Mouse (Mus musculus): ENCODE data around the gene Thyn1. TPM values are rescaled to one million over a fixed set of nuclear protein-coding genes. Genes with fewer than 3 reads are reported as not detected.

Thyn1 gene
- polyA plus RNA-seq, 1 experiment from 2014 or later: 136 TPM

DNA sequence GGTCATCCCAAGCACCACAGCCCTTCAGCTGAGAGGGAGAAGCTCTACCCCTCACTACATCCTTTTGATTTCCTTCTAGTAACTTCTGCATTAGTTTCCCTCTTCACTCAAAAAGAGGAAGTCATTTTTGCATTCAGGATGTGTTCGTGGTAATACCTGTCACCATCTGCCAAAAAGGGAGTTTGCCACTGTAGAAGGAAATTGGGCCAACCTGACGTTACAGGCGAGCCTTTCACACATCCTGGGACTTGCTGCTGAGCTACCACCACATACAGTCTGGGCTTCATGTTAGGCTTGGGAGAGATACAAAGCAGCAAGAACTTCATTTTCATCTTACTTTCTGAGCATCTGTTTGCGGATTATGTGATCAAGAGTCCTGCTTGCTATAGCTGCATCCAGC, 24.2 kb downstream of the Thyn1 start:
- ATAC-seq (ENCODE audit: low read depth): no peak
- H3K9me3 ChIP-seq (ENCODE audit: control insufficient read depth, low read length): no peaks in the 10 kb centered on the region
- no peaks in the 10 kb centered on the region for H3K27me3 ChIP-seq (ENCODE audit: control insufficient read depth, insufficient read depth, low read length)
- no peak overlapping the region for H3K4me3 ChIP-seq (ENCODE audit: low read depth, low read length)
- 94% methylated on average over 4 of the region's 4 CpGs for WGBS
- H3K27ac ChIP-seq (ENCODE audit: low read depth, low read length): no peak overlapping the region
- no peak overlapping the region for H3K9ac ChIP-seq (replicated peaks; ENCODE audit: low read depth, low read length)
- no peak overlapping the region for H3K4me2 ChIP-seq (ENCODE audit: low read depth, low read length)
- peaks cover 25% of the 10 kb centered on the region for H3K4me1 ChIP-seq (ENCODE audit: control insufficient read depth, insufficient read depth, low read length)
- 0 out of 2 replicates have a peak, but pooled peaks cover 3% of the 10 kb centered on the region for H3K36me3 ChIP-seq (ENCODE audit: control insufficient read depth, insufficient read depth, low read length)

DNA sequence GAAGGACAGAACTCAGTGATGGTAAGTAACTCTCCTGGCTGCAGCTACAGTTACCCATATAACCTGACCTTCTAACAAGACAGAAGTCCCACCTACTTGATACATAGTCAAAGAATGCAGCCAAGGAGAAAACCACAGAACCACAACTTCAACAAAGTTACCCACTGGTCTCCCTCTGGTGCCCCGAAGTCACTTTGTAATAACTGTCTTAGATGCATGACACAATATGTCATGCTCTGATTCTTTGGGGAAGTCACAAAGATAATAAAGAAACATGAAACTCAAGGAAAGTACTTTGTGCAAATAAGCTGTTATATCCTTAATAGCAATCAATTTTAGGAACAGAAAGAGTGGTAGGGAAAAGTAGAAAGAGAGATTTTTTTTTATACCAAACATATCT, 27.2 kb downstream of the Thyn1 start:
- Histone ChIP-seq H3K27me3 (ENCODE audit: control insufficient read depth, insufficient read depth, low read length) (no peaks in the 10 kb centered on the region), H3K4me3 (ENCODE audit: low read depth, low read length) (no peak overlapping the region), H3K9me3 (ENCODE audit: control insufficient read depth, low read length) (no peaks in the 10 kb centered on the region), H3K4me1 (ENCODE audit: control insufficient read depth, insufficient read depth, low read length) (peaks cover 29% of the 10 kb centered on the region), H3K36me3 (ENCODE audit: control insufficient read depth, insufficient read depth, low read length) (no peaks in the 10 kb centered on the region), H3K9ac (replicated peaks; ENCODE audit: low read depth, low read length) (no peak overlapping the region), H3K27ac (ENCODE audit: low read depth, low read length) (no peak overlapping the region), H3K4me2 (ENCODE audit: low read depth, low read length) (peak overlapping the region; percentile 83; the same call in 1 of the 2 replicates)
- 79% methylated on average over 1 of the region's 1 CpGs for WGBS
- no peak for ATAC-seq (ENCODE audit: low read depth)

DNA sequence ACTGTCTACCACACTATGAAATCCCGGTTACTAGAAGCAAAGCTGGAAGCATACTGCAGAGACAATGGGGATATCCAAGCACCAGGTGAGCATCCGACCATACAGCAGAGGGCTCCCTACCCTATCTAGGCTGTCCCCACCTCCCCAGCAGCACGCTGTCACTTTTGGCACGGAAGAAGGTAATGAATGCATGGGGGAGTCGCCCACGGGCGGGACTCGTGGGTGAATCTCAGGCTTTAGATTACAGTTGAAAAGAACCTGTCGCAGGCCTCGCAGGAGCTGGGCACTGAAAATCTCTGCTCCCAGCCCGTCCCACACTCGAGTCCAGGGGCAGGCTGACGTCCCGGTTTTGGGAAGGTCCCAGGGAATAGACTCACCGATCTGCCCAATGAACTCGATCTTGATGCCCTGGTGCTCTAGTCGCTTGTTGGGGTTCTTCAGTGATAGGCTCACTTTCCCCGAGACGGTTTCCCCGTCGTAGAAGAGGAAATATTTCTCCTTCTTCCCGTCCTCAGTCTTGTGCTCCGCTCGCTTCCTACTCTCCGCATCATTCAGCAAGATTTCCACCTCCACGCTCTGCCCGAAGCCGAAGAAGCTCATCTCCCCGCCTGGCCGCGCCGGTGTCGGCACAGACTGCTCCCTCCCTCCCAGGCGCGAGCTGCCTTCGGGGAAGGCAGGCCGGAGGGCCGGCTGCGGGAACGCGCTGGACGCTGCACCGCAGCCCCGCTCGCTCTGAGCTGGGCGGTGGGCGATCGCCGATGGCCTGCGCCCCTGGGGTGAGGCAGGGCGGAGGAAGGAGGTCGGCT, 29.7 kb downstream of the Thyn1 start:
- no peaks in the 10 kb centered on the region for H3K36me3 ChIP-seq (ENCODE audit: control insufficient read depth, insufficient read depth, low read length)
- H3K27ac ChIP-seq (ENCODE audit: low read depth, low read length): peak overlapping the region; percentile 93
- peak overlapping the region; percentile 83 for H3K4me2 ChIP-seq (ENCODE audit: low read depth, low read length)
- H3K27me3 ChIP-seq (ENCODE audit: control insufficient read depth, insufficient read depth, low read length): no peaks in the 10 kb centered on the region
- peak overlapping the region; percentile 95 for H3K9ac ChIP-seq (replicated peaks; ENCODE audit: low read depth, low read length)
- peak; percentile 57 for ATAC-seq (ENCODE audit: low read depth)
- H3K9me3 ChIP-seq (ENCODE audit: control insufficient read depth, low read length): no peaks in the 10 kb centered on the region
- WGBS: under 1% methylated on average over 48 of the region's 52 CpGs
- H3K4me3 ChIP-seq (ENCODE audit: low read depth, low read length): peak overlapping the region; percentile 99
- peaks cover 29% of the 10 kb centered on the region for H3K4me1 ChIP-seq (ENCODE audit: control insufficient read depth, insufficient read depth, low read length)

GRCm38 (mm10) chr9:27029828-27030762, 30.6 kb downstream of the Thyn1 start, which contains the start of the genes Vps26b and Ncapd3:
TSS of gene Vps26b (minus strand) at chr9:27030065.
TSS of gene Ncapd3 (plus strand) at chr9:27030175.
- WGBS: under 1% methylated on average over 61 of the region's 80 CpGs
- Histone ChIP-seq H3K9ac (replicated peaks; ENCODE audit: low read depth, low read length) (peak within 1 kb of the TSS; percentile 95), H3K4me3 (ENCODE audit: low read depth, low read length) (peak within 1 kb of the TSS; percentile 99), H3K4me1 (ENCODE audit: control insufficient read depth, insufficient read depth, low read length) (peaks cover 29% of the 10 kb centered on the region), H3K9me3 (ENCODE audit: control insufficient read depth, low read length) (no peaks in the 10 kb centered on the region), H3K27ac (ENCODE audit: low read depth, low read length) (peak within 1 kb of the TSS; percentile 93), H3K4me2 (ENCODE audit: low read depth, low read length) (peak within 1 kb of the TSS; percentile 83), H3K36me3 (ENCODE audit: control insufficient read depth, insufficient read depth, low read length) (no peaks in the 10 kb centered on the region), H3K27me3 (ENCODE audit: control insufficient read depth, insufficient read depth, low read length) (no peaks in the 10 kb centered on the region)
- peak; percentile 95 for ATAC-seq (ENCODE audit: low read depth)

DNA sequence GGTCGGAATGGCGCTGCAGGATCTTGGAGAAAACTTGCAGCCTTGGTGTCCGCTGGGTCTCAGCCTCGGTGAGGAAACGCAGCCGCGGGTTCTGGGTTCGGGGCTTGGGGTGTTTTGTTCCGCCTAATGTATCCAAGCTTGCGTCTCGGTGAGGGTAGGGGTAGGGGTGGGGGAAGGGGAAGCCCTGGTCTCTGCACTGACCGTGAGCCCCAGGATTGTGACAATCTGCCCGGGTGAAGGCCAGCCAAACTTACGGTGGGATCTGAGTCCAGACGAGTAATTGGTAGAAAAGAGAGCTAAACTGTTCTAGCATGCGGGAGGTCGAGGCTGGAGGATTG, 31.2 kb downstream of the Thyn1 start:
- Histone ChIP-seq H3K9me3 (ENCODE audit: control insufficient read depth, low read length) (no peaks in the 10 kb centered on the region), H3K9ac (replicated peaks; ENCODE audit: low read depth, low read length) (peak overlapping the region; percentile 49), H3K4me2 (ENCODE audit: low read depth, low read length) (peak overlapping the region; percentile 51), H3K27me3 (ENCODE audit: control insufficient read depth, insufficient read depth, low read length) (no peaks in the 10 kb centered on the region), H3K36me3 (ENCODE audit: control insufficient read depth, insufficient read depth, low read length) (no peaks in the 10 kb centered on the region), H3K4me1 (ENCODE audit: control insufficient read depth, insufficient read depth, low read length) (peaks cover 29% of the 10 kb centered on the region), H3K27ac (ENCODE audit: low read depth, low read length) (peak overlapping the region; percentile 93; the same call in 1 of the 2 replicates), H3K4me3 (ENCODE audit: low read depth, low read length) (peak overlapping the region; percentile 99)
- under 1% methylated on average over 17 of the region's 17 CpGs for WGBS
- ATAC-seq (ENCODE audit: low read depth): peak; percentile 31; the same call in 1 of the 2 replicates

DNA sequence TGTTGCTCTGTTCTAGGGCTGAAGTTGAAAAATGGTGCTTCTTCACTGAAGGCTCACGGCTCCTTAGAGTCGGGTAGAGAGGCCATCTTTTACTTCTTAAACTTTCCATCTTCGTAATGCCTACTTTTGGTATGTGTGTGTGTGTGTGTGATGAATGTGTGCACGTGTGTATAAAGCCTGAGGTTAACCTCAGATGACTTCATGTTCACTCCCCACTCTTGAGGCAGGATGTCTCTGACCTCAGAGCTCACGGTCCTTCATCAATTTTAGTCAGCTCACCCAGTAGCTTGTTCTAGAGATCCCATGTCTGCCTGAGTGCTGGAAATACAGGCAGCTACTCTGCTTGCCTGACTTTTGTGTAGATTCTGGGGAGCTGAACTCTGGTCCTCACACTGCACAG, 44.4 kb downstream of the Thyn1 start:
- H3K27ac ChIP-seq (ENCODE audit: low read depth, low read length): no peak overlapping the region
- ATAC-seq (ENCODE audit: low read depth): no peak
- no peaks in the 10 kb centered on the region for H3K27me3 ChIP-seq (ENCODE audit: control insufficient read depth, insufficient read depth, low read length)
- H3K9me3 ChIP-seq (ENCODE audit: control insufficient read depth, low read length): no peaks in the 10 kb centered on the region
- no peak overlapping the region for H3K9ac ChIP-seq (replicated peaks; ENCODE audit: low read depth, low read length)
- H3K4me2 ChIP-seq (ENCODE audit: low read depth, low read length): no peak overlapping the region
- no peaks in the 10 kb centered on the region for H3K4me1 ChIP-seq (ENCODE audit: control insufficient read depth, insufficient read depth, low read length)
- no peak overlapping the region for H3K4me3 ChIP-seq (ENCODE audit: low read depth, low read length)
- 95% methylated on average over 5 of the region's 5 CpGs for WGBS
- peaks cover 43% of the 10 kb centered on the region for H3K36me3 ChIP-seq (ENCODE audit: control insufficient read depth, insufficient read depth, low read length)

DNA sequence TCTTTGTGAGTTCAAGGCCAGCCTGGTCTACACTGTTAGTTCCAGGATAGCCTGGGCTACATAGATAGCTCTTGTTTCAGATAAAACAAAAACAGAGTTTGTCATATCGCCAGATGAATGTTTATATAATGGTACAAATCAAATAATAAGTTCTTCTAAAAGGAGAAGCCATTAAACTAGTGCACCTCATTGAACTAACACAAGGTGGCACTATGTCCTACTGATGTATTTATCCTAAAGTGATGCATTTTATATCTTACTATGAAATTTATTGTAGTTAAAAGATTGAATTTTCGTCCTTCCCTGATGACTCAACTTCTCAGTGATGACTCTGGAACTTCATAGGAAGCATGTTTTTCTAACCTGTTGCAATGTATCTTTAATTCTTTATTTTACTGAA, 50.0 kb downstream of the Thyn1 start:
- Histone ChIP-seq H3K4me1 (ENCODE audit: control insufficient read depth, insufficient read depth, low read length) (no peaks in the 10 kb centered on the region), H3K4me2 (ENCODE audit: low read depth, low read length) (no peak overlapping the region), H3K36me3 (ENCODE audit: control insufficient read depth, insufficient read depth, low read length) (peaks cover 45% of the 10 kb centered on the region), H3K9ac (replicated peaks; ENCODE audit: low read depth, low read length) (no peak overlapping the region), H3K27me3 (ENCODE audit: control insufficient read depth, insufficient read depth, low read length) (no peaks in the 10 kb centered on the region), H3K4me3 (ENCODE audit: low read depth, low read length) (no peak overlapping the region), H3K9me3 (ENCODE audit: control insufficient read depth, low read length) (no peaks in the 10 kb centered on the region), H3K27ac (ENCODE audit: low read depth, low read length) (no peak overlapping the region)
- WGBS: 94% methylated on average over 2 of the region's 2 CpGs
- no peak for ATAC-seq (ENCODE audit: low read depth)

Measured in neural tube, embryonic 14.5 days (tissue).